Mouse (Mus musculus) MEL (cell line): Measurements from ENCODE around the gene Alppl2. TPM values are rescaled to one million over a fixed set of nuclear protein-coding genes. Genes with fewer than 3 reads are reported as not detected.

Experiments used
- DNase-seq: peaks from one replicate; pipeline ENCODE4 v3.0.0; 2011; ENCODE audit warnings: low read depth, low spot score
- H3K27ac ChIP-seq: 2 replicates; pipeline ENCODE4 v1.5.1; 2012; ENCODE audit warnings: low read depth, mild to moderate bottlenecking, control low read depth, low read length, moderate library complexity; ENCODE audit not compliant: control insufficient read depth
- H3K27me3 ChIP-seq, 2 experiments: fragments of 150-350 bp in 1 of 2; sonication (generic) in 1 of 2; 2 replicates each; pipeline ENCODE4 v1.6.1; 2012; ENCODE audit warnings: low read length in 2 of 2, mild to moderate bottlenecking in 2 of 2, improper control_type of control experiment in 1 of 2, moderate library complexity in 1 of 2; ENCODE audit not compliant: insufficient read depth in 2 of 2, control insufficient read depth in 1 of 2
- H3K36me3 ChIP-seq, 2 experiments: 2 replicates each; pipeline ENCODE4 v1.6.1; 2012 to 2014; ENCODE audit warnings: low read length in 2 of 2, improper control_type of control experiment in 1 of 2, inconsistent platforms in 1 of 2, mild to moderate bottlenecking in 1 of 2; ENCODE audit not compliant: insufficient read depth in 2 of 2, control insufficient read depth in 1 of 2
- H3K4me1 ChIP-seq, 2 experiments: fragments of 150-350 bp in 1 of 2; sonication (generic) in 1 of 2; 2 replicates each; pipeline ENCODE4 v1.6.1; 2012; ENCODE audit warnings: low read length in 2 of 2, improper control_type of control experiment in 1 of 2, mild to moderate bottlenecking in 1 of 2; ENCODE audit not compliant: insufficient read depth in 2 of 2, control insufficient read depth in 1 of 2
- H3K4me3 ChIP-seq, 2 experiments: fragments of 150-350 bp in 1 of 2; sonication (generic) in 1 of 2; 2 replicates each; pipeline ENCODE4 v1.5.1; 2012; ENCODE audit warnings: low read depth in 2 of 2, low read length in 2 of 2, mild to moderate bottlenecking in 2 of 2, moderate library complexity in 2 of 2, control low read depth in 1 of 2, improper control_type of control experiment in 1 of 2; ENCODE audit not compliant: control insufficient read depth in 1 of 2, insufficient read depth in 1 of 2
- H3K79me2 ChIP-seq: 2 replicates; pipeline ENCODE4 v1.6.1; 2012; ENCODE audit warnings: mild to moderate bottlenecking, low read length, moderate library complexity; ENCODE audit not compliant: control insufficient read depth, poor library complexity, insufficient read depth
- H3K9ac ChIP-seq: 2 replicates; pipeline ENCODE4 v1.6.1; 2012; ENCODE audit warnings: low read depth, mild to moderate bottlenecking, control low read depth, low read length, moderate library complexity; ENCODE audit not compliant: control insufficient read depth, poor library complexity, severe bottlenecking
- H3K9me3 ChIP-seq: fragments of 150-350 bp; sonication (generic); replicated peaks from 2 replicates; pipeline ENCODE4 v1.6.1; 2012; ENCODE audit warnings: mild to moderate bottlenecking, low read length, improper control_type of control experiment, moderate library complexity; ENCODE audit not compliant: insufficient read depth
- BHLHE40 ChIP-seq: IDR thresholded peaks from 2 replicates; pipeline ENCODE4 v1.6.1; 2012; ENCODE audit warnings: low read depth, mild to moderate bottlenecking, inconsistent platforms, low read length, improper control_type of control experiment, borderline replicate concordance
- CHD2 ChIP-seq: IDR thresholded peaks from 2 replicates; pipeline ENCODE4 v1.6.1; 2011; ENCODE audit warnings: low read length, improper control_type of control experiment
- CTCF ChIP-seq, 3 experiments: IDR thresholded peaks in 2 of 3; conservative IDR thresholded peaks in 1 of 3; 2 replicates each; pipeline ENCODE4 v1.5.1; 2011 to 2012; ENCODE audit warnings: low read length in 3 of 3, low read depth in 2 of 3, mild to moderate bottlenecking in 2 of 3, improper control_type of control experiment in 1 of 3, inconsistent platforms in 1 of 3, mixed read lengths in 1 of 3, moderate library complexity in 1 of 3; ENCODE audit not compliant: control insufficient read depth in 1 of 3, insufficient read depth in 1 of 3, poor library complexity in 1 of 3, severe bottlenecking in 1 of 3
- E2F4 ChIP-seq: IDR thresholded peaks from 2 replicates; pipeline ENCODE4 v1.6.1; 2011; ENCODE audit warnings: low read depth, low read length, improper control_type of control experiment, borderline replicate concordance
- ELF1 ChIP-seq: IDR thresholded peaks from 2 replicates; pipeline ENCODE4 v1.6.1; 2014; ENCODE audit warnings: low read depth, mild to moderate bottlenecking, inconsistent platforms, low read length, improper control_type of control experiment, moderate library complexity
- EP300 ChIP-seq, 2 experiments: IDR thresholded peaks; 2 replicates each; pipeline ENCODE4 v1.6.1; 2011; ENCODE audit warnings: improper control_type of control experiment in 2 of 2, low read length in 2 of 2, low read depth in 1 of 2, mild to moderate bottlenecking in 1 of 2
- GABPA ChIP-seq: IDR thresholded peaks from 2 replicates; pipeline ENCODE4 v1.6.1; 2012; ENCODE audit warnings: low read depth, mild to moderate bottlenecking, inconsistent platforms, low read length, improper control_type of control experiment, moderate library complexity
- KAT2A ChIP-seq: conservative IDR thresholded peaks from 2 replicates; pipeline ENCODE4 v1.6.1; 2012; ENCODE audit warnings: low read depth, low read length, improper control_type of control experiment, inconsistent platforms
- MAFK ChIP-seq: IDR thresholded peaks from 2 replicates; pipeline ENCODE4 v1.6.1; 2011; ENCODE audit warnings: low read depth, mild to moderate bottlenecking, low read length, improper control_type of control experiment, borderline replicate concordance
- MAX ChIP-seq: IDR thresholded peaks from 2 replicates; pipeline ENCODE4 v1.6.1; 2011; ENCODE audit warnings: low read length, improper control_type of control experiment
- MYC ChIP-seq: IDR thresholded peaks from 2 replicates; pipeline ENCODE4 v1.6.1; 2011; ENCODE audit warnings: low read depth, mild to moderate bottlenecking, low read length, improper control_type of control experiment, moderate library complexity
- NELFE ChIP-seq: IDR thresholded peaks from 2 replicates; pipeline ENCODE4 v1.6.1; 2011; ENCODE audit warnings: low read depth, low read length, improper control_type of control experiment
- POLR2A ChIP-seq, 2 experiments: IDR thresholded peaks; 2 replicates each; pipeline ENCODE4 v1.6.1; 2011 to 2012; ENCODE audit warnings: low read length in 2 of 2, mild to moderate bottlenecking in 2 of 2, control low read depth in 1 of 2, improper control_type of control experiment in 1 of 2, low read depth in 1 of 2, moderate library complexity in 1 of 2; ENCODE audit not compliant: control insufficient read depth in 1 of 2, insufficient read depth in 1 of 2, poor library complexity in 1 of 2
- POLR2AphosphoS2 ChIP-seq: IDR thresholded peaks from 2 replicates; pipeline ENCODE4 v1.6.1; 2011; ENCODE audit warnings: low read length, improper control_type of control experiment
- RAD21 ChIP-seq: IDR thresholded peaks from 2 replicates; pipeline ENCODE4 v1.6.1; 2011; ENCODE audit warnings: mild to moderate bottlenecking, low read depth, low read length, improper control_type of control experiment
- SMC3 ChIP-seq: IDR thresholded peaks from 2 replicates; pipeline ENCODE4 v1.6.1; 2011; ENCODE audit warnings: low read depth, low read length, improper control_type of control experiment
- TCF12 ChIP-seq: IDR thresholded peaks from 2 replicates; pipeline ENCODE4 v1.6.1; 2014; ENCODE audit warnings: low read depth, mild to moderate bottlenecking, inconsistent platforms, low read length, improper control_type of control experiment, moderate library complexity
- UBTF ChIP-seq: IDR thresholded peaks from 2 replicates; pipeline ENCODE4 v1.6.1; 2012; ENCODE audit warnings: low read depth, mild to moderate bottlenecking, inconsistent platforms, low read length, improper control_type of control experiment, moderate library complexity, borderline replicate concordance; ENCODE audit not compliant: insufficient read depth
- ZC3H11A ChIP-seq: IDR thresholded peaks from 2 replicates; pipeline ENCODE4 v1.6.1; 2012; ENCODE audit warnings: low read depth, mild to moderate bottlenecking, inconsistent platforms, low read length, improper control_type of control experiment
- ZMIZ1 ChIP-seq: IDR thresholded peaks from 2 replicates; pipeline ENCODE4 v1.6.1; 2012; ENCODE audit warnings: low read depth, mild to moderate bottlenecking, inconsistent platforms, low read length, improper control_type of control experiment, moderate library complexity
- ZNF384 ChIP-seq: IDR thresholded peaks from 2 replicates; pipeline ENCODE4 v1.6.1; 2012; ENCODE audit warnings: low read depth, mild to moderate bottlenecking, inconsistent platforms, low read length, improper control_type of control experiment
- polyA plus RNA-seq, 2 experiments: library from polyadenylated mRNA; stranded (reverse) in 1 of 2; unstranded in 1 of 2; fragments of >175 nt in 1 of 2; fragments of >200 nt in 1 of 2; gene quantifications; 2 replicates each; pipeline versions ENCODE4 v1.2.1 to v1.2.4; 2012; ENCODE audit warnings: low replicate concordance in 2 of 2, low read depth in 1 of 2; ENCODE audit not compliant: insufficient read length in 2 of 2, insufficient read depth in 1 of 2, missing spikeins in 1 of 2
- total RNA-seq: library from RNA; depleted of rRNA; stranded (reverse); fragments of 300-350 nt; gene quantifications from 2 replicates; pipeline ENCODE4 v1.2.3, GENCODE M21; 2012

The Alppl2 gene
- total and polyA plus RNA-seq, 3 experiments = not detected

GRCm38 (mm10) chr1:87111719-87112354 lies 22.1 kb upstream of the Alppl2 start:
- no peaks in the 10 kb centered on the region for H3K79me2 ChIP-seq
- no peaks in the 10 kb centered on the region for H3K4me1 ChIP-seq
- H3K9me3 ChIP-seq = no peaks in the 10 kb centered on the region
- no peak overlapping the region for H3K27ac ChIP-seq
- H3K36me3 ChIP-seq = peaks cover 0 to 2% of the 10 kb centered on the region in 2 experiments; a peak in 2 of 4 replicates
- no peaks in the 10 kb centered on the region; a peak in 1 of 4 replicates for H3K27me3 ChIP-seq
- TF ChIP-seq RAD21 = peak; percentile 4
- TF ChIP-seq MYC = peak; percentile 44; the same call in 1 of the 2 replicates
- TF ChIP-seq E2F4 = no peak
- no peak for TF ChIP-seq ZC3H11A
- TF ChIP-seq CTCF (IDR thresholded peaks at IDR 0.05 in 2 of 3, conservative IDR thresholded peaks at IDR 0.05 in 1 of 3; ENCODE audit: control insufficient read depth in 1 of 3, insufficient read depth in 1 of 3, low read depth in 2 of 3, low read length in 3 of 3, poor library complexity in 1 of 3, severe bottlenecking in 1 of 3) = peak; percentile 59 to 89 (median 59)
- TF ChIP-seq SMC3 = peak; percentile 35
- no peak for TF ChIP-seq GABPA
- TF ChIP-seq, all 39 proteins: peak for 4
- Histone ChIP-seq H3K9ac (no peak overlapping the region; the same call in 1 of the 2 replicates), H3K4me3 (no peak overlapping the region)
- DNase-seq = peak; percentile 70

GRCm38 (mm10) chr1:87108564-87108963 lies 18.8 kb upstream of the Alppl2 start:
- Histone ChIP-seq H3K36me3 (peaks cover 0 to 2% of the 10 kb centered on the region in 2 experiments; a peak in 2 of 4 replicates), H3K4me1 (no peaks in the 10 kb centered on the region), H3K9ac (no peak overlapping the region), H3K9me3 (no peaks in the 10 kb centered on the region), H3K27me3 (no peaks in the 10 kb centered on the region; a peak in 1 of 4 replicates), H3K4me3 (no peak overlapping the region)
- no peak for DNase-seq
- TF ChIP-seq ZNF384 = no peak
- no peak for TF ChIP-seq RAD21
- TF ChIP-seq POLR2AphosphoS2 = no peak
- no peak for TF ChIP-seq POLR2A (IDR thresholded peaks at IDR 0.05; ENCODE audit: control insufficient read depth in 1 of 2, insufficient read depth in 1 of 2, low read depth in 1 of 2, low read length in 2 of 2, poor library complexity in 1 of 2)
- TF ChIP-seq TCF12 = no peak
- no peak for TF ChIP-seq MAX
- TF ChIP-seq ELF1 = no peak
- no peak for TF ChIP-seq MAFK
- no peak for TF ChIP-seq BHLHE40
- TF ChIP-seq UBTF = no peak
- no peak for TF ChIP-seq KAT2A
- TF ChIP-seq CHD2 = no peak
- no peak for TF ChIP-seq NELFE
- no peak for TF ChIP-seq GABPA
- TF ChIP-seq ZMIZ1 = no peak
- TF ChIP-seq E2F4 = no peak
- TF ChIP-seq EP300 (IDR thresholded peaks at IDR 0.05; ENCODE audit: low read depth in 1 of 2, low read length in 2 of 2) = no peak
- TF ChIP-seq MYC = no peak
- TF ChIP-seq, all 39 proteins: peak for 0
- Histone ChIP-seq H3K27ac (no peak overlapping the region), H3K79me2 (no peaks in the 10 kb centered on the region)
